Comparison of ENCODE assay signal across 25 mouse cellular contexts in genomic region chr7:129221649-129222048, GRCm38 (mm10). TPM values are rescaled to one million over a fixed set of nuclear protein-coding genes. Genes with fewer than 3 reads are reported as not detected.
DNase-seq lines count a peak whose midpoint lies in the region; ATAC-seq lines count a peak whose summit lies in the region.
"Had no signal": no experiment of that assay in that cellular context is flagged by ENCODE, and none has a peak within 500 bp of the region (broad histone marks: within the 10 kb centered on the region; RNA-seq: fewer than 3 reads in every experiment).

No protein-coding gene starts in this region.

- peak; percentile 1 for DNase-seq in forebrain, embryonic 11.5 days (ENCODE audit: low spot score)
- peak; percentile 62 for DNase-seq in heart, embryonic 10.5 days (ENCODE audit: low spot score)
- DNase-seq in heart, postnatal 36 days, result no peak
- DNase-seq in testis, postnatal 10 days (ENCODE audit: low spot score), result peak; percentile 15
- DNase-seq in testis, postnatal 14 days (ENCODE audit: low spot score), result no peak
- DNase-seq: adrenal gland, adult 8-10 months; adrenal gland, postnatal 14 days; adrenal gland, postnatal 36 days; B cell, adult 2 months; cerebellum, adult 11-12 months; cerebellum, adult 2 months; cerebellum, adult 9-10 months; cerebellum, postnatal 25 days; forebrain, postnatal 0 days had no signal

- no peaks in the 10 kb centered on the region for H3K36me3 ChIP-seq in forebrain, embryonic 11.5 days (ENCODE audit: control insufficient read depth, insufficient read depth, low read length)
- H3K36me3 ChIP-seq in forebrain, embryonic 13.5 days (ENCODE audit: poor library complexity, severe bottlenecking), result no peaks in the 10 kb centered on the region
- H3K36me3 ChIP-seq in heart, embryonic 10.5 days, result no peaks in the 10 kb centered on the region
- H3K36me3 ChIP-seq: embryonic facial prominence, embryonic 10.5 days; embryonic facial prominence, embryonic 12.5 days; forebrain, embryonic 12.5 days; forebrain, embryonic 15.5 days; G1E had no signal

- intact Hi-C loops in heart, postnatal 36 days (cut with DNase I), result no loop called here

- no peak overlapping the region for H3K4me3 ChIP-seq in forebrain, embryonic 11.5 days (ENCODE audit: low read depth, low read length)
- no peak overlapping the region for H3K4me3 ChIP-seq in forebrain, embryonic 13.5 days
- H3K4me3 ChIP-seq in heart, embryonic 10.5 days, result no peak overlapping the region
- H3K4me3 ChIP-seq: embryonic facial prominence, embryonic 10.5 days; embryonic facial prominence, embryonic 12.5 days; forebrain, embryonic 12.5 days; forebrain, embryonic 15.5 days had no signal

- no peak overlapping the region for H3K9ac ChIP-seq in forebrain, embryonic 11.5 days (ENCODE audit: low read length)
- H3K9ac ChIP-seq in forebrain, embryonic 13.5 days, result no peak overlapping the region
- H3K9ac ChIP-seq: embryonic facial prominence, embryonic 12.5 days; forebrain, embryonic 12.5 days; forebrain, embryonic 15.5 days; forebrain, postnatal 0 days had no signal

- no peaks in the 10 kb centered on the region for H3K27me3 ChIP-seq in forebrain, embryonic 11.5 days (ENCODE audit: control insufficient read depth, insufficient read depth, low read length)
- no peaks in the 10 kb centered on the region for H3K27me3 ChIP-seq in forebrain, embryonic 13.5 days
- H3K27me3 ChIP-seq in heart, embryonic 10.5 days (ENCODE audit: insufficient read depth, poor library complexity, severe bottlenecking), result no peaks in the 10 kb centered on the region
- H3K27me3 ChIP-seq: embryonic facial prominence, embryonic 12.5 days; forebrain, embryonic 12.5 days; forebrain, embryonic 15.5 days had no signal

- no peaks in the 10 kb centered on the region for H3K9me3 ChIP-seq in forebrain, embryonic 11.5 days (ENCODE audit: control insufficient read depth, low read length)
- H3K9me3 ChIP-seq in forebrain, embryonic 13.5 days (replicated peaks), result no peaks in the 10 kb centered on the region
- H3K9me3 ChIP-seq in heart, embryonic 10.5 days, result no peaks in the 10 kb centered on the region
- H3K9me3 ChIP-seq: embryonic facial prominence, embryonic 10.5 days; embryonic facial prominence, embryonic 12.5 days; forebrain, embryonic 12.5 days; forebrain, embryonic 15.5 days had no signal

- H3K4me1 ChIP-seq in forebrain, embryonic 11.5 days (replicated peaks; ENCODE audit: control insufficient read depth, insufficient read depth, low read length), result no peaks in the 10 kb centered on the region
- H3K4me1 ChIP-seq in forebrain, embryonic 13.5 days, result no peaks in the 10 kb centered on the region
- no peaks in the 10 kb centered on the region for H3K4me1 ChIP-seq in heart, embryonic 10.5 days
- H3K4me1 ChIP-seq: embryonic facial prominence, embryonic 10.5 days; embryonic facial prominence, embryonic 12.5 days; forebrain, embryonic 12.5 days; forebrain, embryonic 15.5 days had no signal

- H3K4me2 ChIP-seq in forebrain, embryonic 11.5 days (ENCODE audit: low read depth, low read length, severe bottlenecking), result no peak overlapping the region
- H3K4me2 ChIP-seq in forebrain, embryonic 13.5 days, result no peak overlapping the region
- H3K4me2 ChIP-seq: embryonic facial prominence, embryonic 12.5 days; forebrain, embryonic 12.5 days; forebrain, embryonic 15.5 days had no signal

- ATAC-seq in forebrain, embryonic 11.5 days (replicated peaks; ENCODE audit: low FRiP score), result no peak
- ATAC-seq in forebrain, embryonic 13.5 days, result no peak
- ATAC-seq: activated CD4-positive, CD25-positive, alpha-beta regulatory T cell, adult 4 months; CD4-positive, CD25-positive, alpha-beta regulatory T cell, adult 4 months; forebrain, embryonic 15.5 days; forebrain, postnatal 0 days; Patski had no signal

- 95% methylated on average over 3 of the region's 3 CpGs for WGBS in forebrain, embryonic 11.5 days
- WGBS in forebrain, embryonic 13.5 days, result 95% methylated on average over 3 of the region's 3 CpGs
- 73% methylated on average over 3 of the region's 3 CpGs for WGBS in heart, embryonic 10.5 days

- H3K27ac ChIP-seq in forebrain, embryonic 11.5 days (ENCODE audit: low read depth, low read length), result no peak overlapping the region
- H3K27ac ChIP-seq in forebrain, embryonic 13.5 days, result no peak overlapping the region
- H3K27ac ChIP-seq in heart, embryonic 10.5 days, result no peak overlapping the region
- H3K27ac ChIP-seq: embryonic facial prominence, embryonic 10.5 days; embryonic facial prominence, embryonic 12.5 days; forebrain, embryonic 12.5 days; forebrain, embryonic 15.5 days had no signal

RNA-seq across cellular contexts. Expression of gene Plpp4, which starts 35.2 kb away (rescaled TPM):
- 1.0 and 2.4 TPM in 2 replicates for polyA plus RNA-seq in forebrain, embryonic 11.5 days (2014; fragmentation: Nextera tagmentation; extraction: Ambion mirVana)
- 0.65 and 2.4 TPM in 2 replicates for polyA plus RNA-seq in forebrain, embryonic 13.5 days (2015; fragmentation: Nextera tagmentation; extraction: Ambion mirVana)
- 0.28 and 0.34 TPM in 2 replicates for polyA plus RNA-seq in heart, embryonic 10.5 days (2016; fragmentation: Nextera tagmentation; extraction: Ambion mirVana)
- not detected for total RNA-seq in heart, postnatal 36 days (2021)
- total RNA-seq: adrenal gland, adult 18-20 months; adrenal gland, adult 8-10 months; adrenal gland, postnatal 14 days; adrenal gland, postnatal 36 days; CH12.LX; G1E had no signal
- polyA plus RNA-seq: activated CD4-positive, CD25-positive, alpha-beta regulatory T cell, adult 4 months; CD4-positive, CD25-positive, alpha-beta regulatory T cell, adult 4 months; G1E; Patski had no signal

Comparison
In these comparisons a context has a peak if more than half of its experiments do, and no peak if none do; other contexts are left out.
1. DNase-seq: peak in forebrain, embryonic 11.5 days (single experiment), heart, embryonic 10.5 days (single experiment) and testis, postnatal 10 days (single experiment); none in heart, postnatal 36 days (0 of 2) and testis, postnatal 14 days (single experiment).